Mouse (Mus musculus) adrenal gland, adult 18-20 months (tissue): Measurements from ENCODE around the gene 2510009E07Rik. TPM values are rescaled to one million over a fixed set of nuclear protein-coding genes. Genes with fewer than 3 reads are reported as not detected.
A peak's percentile ranks its signal among the peaks of the same experiment; 100 is the strongest.

Experiments used
- DNase-seq, 2 experiments: peaks; one replicate each; pipeline ENCODE4 v3.0.0; 2021 to 2022; ENCODE audit warnings: low spot score in 2 of 2
- long read RNA-seq, 2 experiments: library from polyadenylated mRNA; stranded (forward); transcript quantifications; one replicate each; pipeline ENCODE4 v2.0.0; 2021
- total RNA-seq, 2 experiments: library from RNA; stranded (reverse); gene quantifications; 1 replicate in 1 of 2; 2 replicates in 1 of 2; pipeline ENCODE4 v1.2.3; 2021

2510009E07Rik gene
- total RNA-seq = 10 to 100 TPM; 15.9 to 16.5 TPM
- long read RNA-seq, experiment 1, full-length matches to known transcripts = 5 of 6 reads
- long read RNA-seq, experiment 1, partial matches to known transcripts = 0 of 6 reads
- long read RNA-seq, experiment 1, other reads (novel, unspliced or antisense) = 1 of 6 reads
- long read RNA-seq, experiment 2, full-length matches to known transcripts = 3 of 10 reads
- long read RNA-seq, experiment 2, partial matches to known transcripts = 0 of 10 reads
- long read RNA-seq, experiment 2, other reads (novel, unspliced or antisense) = 7 of 10 reads

DNA sequence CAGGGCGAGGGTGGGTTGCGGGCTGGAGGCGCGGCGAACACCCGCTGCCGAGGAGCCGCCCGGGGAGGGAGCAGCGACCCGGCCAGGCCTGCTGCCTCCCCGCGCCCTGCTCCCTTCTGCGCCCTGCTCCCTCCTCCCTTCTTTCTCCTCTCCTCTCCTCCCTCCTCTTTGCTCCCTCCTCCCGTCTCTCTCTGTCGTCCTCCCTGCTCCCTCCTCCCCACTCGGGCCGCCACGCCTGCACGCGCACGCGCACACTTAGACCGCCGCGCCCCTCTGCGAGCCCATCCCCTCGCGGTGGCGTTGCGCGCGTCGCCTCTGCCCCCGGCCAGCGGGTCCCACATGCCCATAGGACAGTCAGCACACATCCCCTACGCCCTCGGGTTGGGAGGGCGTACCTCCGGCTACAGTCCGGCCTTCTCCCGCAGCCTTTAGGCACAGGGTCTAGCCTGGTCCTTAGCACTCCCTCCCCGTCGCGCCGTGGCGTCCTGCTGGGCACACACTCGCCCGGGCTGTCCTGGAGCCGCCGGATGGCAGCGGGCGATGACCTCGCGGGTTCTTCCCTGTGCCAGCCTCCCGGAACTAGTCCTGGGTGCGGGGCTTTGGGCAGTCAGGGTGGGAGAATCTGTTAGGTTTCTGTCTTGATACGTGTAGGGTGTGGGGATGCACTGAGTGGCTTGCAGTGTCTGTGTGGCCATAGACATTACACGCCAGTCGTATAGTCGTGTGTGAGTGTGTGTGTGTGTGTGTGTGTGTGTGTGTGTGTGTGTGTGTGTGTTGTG lies at the start of gene 2510009E07Rik:
Gene 2510009E07Rik (minus strand): TSS at position 203 of the 779 bp plus-strand sequence.
- DNase-seq = peak; percentile 90 to 93

DNA sequence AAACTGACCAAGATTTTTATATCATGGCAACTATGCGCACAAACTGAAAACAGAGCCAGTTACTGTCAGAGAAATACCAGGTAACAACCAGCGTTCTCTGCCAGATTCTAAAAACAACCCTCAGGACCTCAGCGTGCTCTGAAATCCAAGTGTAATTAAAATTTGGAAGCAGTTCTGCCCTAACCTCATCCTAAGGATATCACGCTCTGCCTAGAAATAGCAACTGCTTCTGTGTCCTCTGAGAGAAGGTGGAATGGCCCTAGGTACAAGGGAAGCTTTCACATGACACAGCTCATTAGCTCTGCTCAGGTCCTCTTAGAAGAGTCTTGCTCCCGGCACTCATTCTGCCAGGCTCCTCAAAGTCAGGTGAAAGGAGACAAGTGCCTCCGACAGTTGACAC lies 48.9 kb upstream of the 2510009E07Rik start:
- no peak for DNase-seq

DNA sequence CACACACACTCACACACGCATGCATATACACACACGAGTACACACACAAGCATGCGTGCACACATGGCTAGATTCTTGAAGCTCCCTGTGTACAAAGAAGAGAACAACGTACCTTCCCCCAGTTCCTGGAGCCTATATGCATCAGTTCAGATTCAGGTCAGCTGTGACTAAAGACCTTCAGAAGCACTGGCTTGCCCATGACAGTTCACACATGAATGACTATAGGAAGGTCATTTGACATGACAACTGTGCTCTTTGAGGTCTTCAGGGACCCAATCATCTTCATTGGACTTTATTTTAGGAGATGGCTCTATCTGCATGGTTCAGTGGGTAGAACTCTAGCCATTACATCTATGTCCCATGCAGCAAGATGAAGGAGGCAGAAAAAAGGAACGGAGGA lies 48.4 kb upstream of the 2510009E07Rik start:
- DNase-seq = no peak

DNA sequence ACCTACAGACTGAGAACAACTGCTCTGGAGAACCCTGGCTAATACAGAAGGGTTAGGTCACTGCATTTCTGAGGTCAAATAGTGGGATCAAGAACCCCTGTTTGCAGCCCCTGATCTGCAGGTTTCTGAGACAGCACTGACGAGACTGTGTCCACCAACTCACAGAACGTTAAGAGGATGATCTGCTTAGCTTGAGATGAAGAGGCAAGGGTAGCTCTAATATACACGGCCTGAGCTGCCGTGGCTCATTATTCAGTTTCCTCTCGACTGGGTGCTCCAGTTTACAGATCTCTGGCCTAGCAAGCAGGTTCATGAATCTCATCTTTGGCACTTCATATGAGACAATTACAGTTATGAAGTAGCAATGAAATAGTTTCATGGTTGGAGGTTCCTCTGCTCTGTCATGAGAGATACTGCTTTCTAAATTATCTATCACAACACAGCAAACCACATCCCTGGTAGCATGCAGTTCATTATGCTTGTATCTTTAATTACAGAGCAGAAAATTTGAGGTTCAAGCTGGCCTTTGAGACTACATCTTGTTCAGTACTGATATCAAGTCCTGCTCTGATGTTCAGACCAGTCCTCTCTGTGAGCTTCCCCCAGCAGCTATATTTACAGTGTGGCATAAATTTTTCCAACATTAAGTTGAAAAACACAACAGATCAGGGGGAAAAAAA lies 47.9 kb upstream of the 2510009E07Rik start:
- no peak for DNase-seq

DNA sequence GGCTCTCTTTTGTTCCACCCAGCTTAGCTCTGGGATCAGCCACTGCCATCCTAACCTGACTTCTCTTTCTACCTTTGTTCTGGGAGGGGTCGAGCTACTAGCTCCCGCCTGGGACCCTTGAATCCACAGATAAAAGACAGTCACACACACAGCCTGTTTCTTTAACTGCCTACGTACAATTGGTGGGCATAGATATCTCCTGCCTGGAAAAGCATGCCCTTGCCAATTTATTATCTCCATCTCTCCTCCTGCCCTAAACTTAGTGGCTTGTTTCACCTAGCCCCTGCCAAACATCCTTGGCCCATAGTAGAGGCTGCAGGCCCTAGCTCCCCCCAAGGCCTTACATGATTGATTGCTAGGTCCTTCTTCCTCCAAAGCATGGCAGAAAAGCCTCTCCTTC lies 47.1 kb upstream of the 2510009E07Rik start:
- no peak for DNase-seq

DNA sequence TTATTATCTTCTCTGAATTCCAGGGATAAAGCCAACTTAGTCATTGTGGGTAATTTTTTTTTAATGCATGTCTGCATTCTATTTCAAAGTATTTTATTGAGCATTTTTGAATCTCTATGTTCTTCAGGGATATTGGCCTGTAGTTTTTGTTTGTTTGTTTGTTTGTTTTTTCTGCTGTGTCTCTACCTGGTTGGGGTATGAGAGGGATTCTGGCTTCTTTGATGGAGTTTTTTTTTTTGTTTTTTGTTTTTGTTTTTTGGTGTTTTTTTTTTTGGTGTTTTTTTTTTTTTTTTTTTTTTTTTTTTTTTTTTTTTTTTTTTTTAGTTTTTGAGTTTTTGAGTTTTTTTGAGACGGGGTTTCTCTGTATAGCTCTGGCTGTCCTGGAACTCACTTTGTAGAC lies 41.2 kb upstream of the 2510009E07Rik start:
- no peak for DNase-seq

DNA sequence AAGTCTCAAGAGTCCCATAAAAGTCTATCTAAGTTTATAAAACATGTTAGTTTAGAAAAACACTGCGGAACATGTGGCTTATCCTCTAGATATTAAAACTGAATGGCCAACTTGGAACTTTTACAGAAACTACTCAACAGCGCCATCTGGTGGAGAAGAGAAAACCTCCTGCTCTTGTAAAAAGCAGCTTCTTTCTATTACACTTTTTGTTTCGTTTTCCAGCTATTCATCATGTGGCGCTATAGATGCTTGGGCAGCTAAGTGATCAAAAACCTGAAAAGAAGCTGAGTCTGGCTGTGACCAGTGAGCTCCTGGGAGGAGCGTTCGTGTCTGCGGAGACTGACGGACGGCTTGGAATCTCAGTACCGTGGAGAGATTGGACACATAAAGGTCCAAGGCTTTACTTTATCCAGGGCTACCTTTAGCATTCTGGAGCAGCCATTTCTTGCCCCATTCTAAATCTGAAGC lies 33.5 kb upstream of the 2510009E07Rik start:
- DNase-seq = peak; percentile 74 to 79

DNA sequence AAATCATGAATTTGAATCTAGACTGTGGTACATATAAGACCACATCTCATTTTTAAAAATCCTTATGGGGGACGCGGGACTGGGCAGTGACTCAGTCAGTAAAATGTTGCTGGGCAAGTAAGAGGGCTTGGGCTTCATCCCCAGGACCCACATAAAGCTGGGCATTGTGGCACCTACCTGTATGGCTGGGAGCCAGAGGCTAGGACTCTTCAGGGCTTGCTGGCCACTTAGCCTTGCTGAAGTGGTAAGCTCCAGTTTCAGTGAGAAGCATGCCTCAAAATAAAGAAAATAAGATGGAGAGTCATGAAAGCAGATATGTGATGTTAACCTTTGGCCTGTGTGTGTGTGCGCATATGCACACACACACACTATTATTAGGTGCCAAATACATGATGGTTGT lies 33.0 kb upstream of the 2510009E07Rik start:
- DNase-seq = no peak

DNA sequence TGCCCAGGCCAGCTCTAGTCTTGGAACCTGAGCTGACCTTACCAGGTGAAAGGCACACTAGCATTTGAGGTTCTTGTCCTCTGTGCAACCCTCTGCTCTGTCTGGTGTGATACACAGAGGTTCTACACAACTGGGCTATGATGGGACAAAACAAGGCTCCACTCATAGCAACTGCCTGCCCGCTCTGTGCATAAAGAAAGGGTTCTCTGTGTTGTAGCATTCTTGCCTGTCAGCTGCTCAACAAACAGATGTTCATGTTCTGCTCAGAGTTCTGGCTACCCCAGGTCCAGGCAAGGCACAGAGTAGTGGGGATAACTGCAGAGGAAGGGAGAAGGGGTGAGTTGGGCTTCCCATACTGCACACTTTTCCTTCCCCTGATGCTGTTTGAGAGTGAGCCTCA lies 29.8 kb upstream of the 2510009E07Rik start:
- DNase-seq = no peak

DNA sequence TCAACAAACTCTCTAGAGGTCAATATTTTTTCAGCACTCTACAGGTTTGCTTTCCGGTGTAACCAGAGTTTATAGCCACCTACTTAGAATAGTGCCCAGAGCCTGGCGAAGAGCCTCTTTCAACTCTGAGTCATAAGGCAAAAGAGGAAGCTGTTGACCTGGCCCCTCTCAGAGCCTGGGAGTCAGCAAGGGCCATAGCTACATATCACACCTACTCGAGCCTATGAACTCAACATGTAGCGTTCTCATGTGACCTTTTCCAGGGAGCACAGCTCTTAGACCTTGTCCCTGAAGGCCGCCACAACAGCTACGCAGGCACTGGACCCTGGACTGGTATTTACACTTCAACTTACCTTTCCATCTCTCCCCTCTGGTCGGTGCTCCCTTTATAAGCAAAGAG lies 25.3 kb upstream of the 2510009E07Rik start:
- DNase-seq = no peak

DNA sequence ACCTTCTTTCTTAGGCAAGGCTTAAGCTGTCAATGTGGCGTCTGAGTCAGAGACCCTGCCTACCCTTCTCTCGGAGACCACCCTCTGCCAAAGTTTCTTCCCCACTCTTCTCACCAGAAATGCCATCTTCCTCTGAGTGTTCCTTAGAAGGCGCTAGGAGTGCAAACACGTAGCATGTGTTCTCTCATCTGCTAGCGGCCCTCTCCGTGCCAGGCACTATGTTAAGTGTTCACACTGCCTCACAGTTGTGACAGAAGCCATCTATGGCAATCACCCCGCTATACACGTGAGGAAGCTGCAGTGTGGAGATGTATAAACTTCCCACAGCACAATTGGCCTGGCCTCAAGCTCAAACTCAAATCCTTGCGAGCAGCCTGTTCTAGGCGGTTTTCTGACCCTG lies 20.1 kb upstream of the 2510009E07Rik start:
- DNase-seq = no peak

DNA sequence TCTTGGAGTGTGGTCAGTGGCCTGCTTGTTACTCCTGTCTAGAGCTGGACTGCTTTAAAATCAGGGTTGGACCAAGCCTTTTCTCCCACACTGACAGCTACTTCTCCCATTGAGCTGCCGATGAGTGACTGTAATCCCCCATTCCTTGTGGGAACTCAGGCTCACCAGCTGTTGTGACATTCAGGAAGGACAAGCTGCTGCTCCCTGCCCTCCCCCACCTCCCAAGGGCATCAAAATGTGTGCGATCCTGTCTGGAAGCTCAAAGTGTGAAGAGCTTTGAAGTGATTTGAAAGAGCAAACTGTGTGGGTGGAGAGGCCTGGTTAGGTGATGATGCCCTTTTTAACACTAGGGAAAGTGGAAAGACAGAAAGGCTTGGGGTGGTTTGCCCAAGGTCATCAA lies 15.9 kb upstream of the 2510009E07Rik start:
- no peak for DNase-seq

DNA sequence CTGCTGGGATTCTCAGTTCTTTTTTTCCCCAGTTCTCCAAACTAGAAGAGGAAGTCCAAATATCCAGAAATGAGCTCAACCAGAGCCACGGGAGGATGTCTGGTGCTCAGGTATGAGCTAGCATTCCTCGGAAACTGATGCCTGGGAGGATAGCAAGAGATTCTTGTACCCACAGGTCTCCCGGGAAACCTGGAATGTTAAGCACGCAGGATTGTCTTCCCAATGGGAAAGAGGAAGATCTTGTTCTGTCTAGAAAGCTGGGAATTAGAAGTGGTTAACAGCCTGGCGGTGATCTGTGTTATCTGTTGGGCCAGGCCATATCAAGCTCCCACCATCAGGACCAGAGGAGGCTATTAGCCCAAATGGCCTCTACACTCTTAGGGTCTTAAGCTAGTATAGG lies 10.2 kb upstream of the 2510009E07Rik start:
- no peak for DNase-seq

DNA sequence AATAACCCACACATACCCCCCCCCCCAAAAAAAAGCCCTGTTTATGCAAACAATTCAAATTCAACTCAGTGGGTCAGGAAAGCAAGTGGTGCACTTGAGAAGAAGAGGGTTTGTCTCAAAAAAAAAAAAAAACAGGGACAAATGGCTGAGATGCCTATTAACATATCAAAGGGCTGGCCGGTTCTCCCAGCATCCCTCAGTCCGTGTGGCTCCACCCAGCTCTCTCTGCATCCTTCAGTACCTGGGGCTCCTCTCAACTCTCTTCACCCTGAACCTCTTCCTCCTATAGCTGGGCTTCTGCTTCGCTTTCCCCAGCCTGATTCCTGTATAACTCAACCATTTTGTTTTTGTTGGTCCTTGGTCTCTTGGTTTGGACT lies 7.8 kb upstream of the 2510009E07Rik start:
- DNase-seq = no peak

DNA sequence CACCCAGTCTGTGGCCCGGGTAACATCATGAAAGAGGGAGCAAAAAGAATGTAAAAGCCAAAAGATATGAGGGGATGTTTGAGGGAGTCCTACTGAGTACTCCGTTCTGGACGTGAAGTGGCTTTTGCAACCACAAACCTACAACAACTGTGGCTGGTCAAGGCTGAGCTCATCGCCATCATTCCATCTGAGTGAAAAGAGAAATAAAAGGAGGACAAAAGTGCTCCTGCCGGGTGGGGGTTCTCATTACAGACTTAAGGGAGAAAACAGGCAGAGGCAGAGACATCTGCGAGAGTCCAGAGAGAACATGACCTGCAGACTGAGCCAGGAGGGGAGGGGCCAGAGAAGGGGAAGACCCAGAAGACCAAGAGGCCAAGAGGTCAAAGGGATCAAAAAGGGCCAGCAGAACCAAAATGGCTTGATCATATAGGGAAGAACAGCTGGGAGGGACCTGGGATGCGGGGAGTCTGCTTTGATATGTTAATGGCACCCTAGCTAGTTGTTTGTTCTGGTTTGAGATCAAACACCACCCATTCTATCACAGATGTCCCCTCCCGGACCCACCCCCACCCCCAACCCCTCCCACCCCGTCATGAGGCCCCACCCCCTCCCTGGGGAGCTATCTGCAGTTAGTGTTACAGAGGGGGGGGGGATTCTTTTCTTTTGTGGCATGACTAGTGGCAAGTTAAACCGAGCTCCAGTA lies 7.3 kb upstream of the 2510009E07Rik start:
- no peak for DNase-seq

DNA sequence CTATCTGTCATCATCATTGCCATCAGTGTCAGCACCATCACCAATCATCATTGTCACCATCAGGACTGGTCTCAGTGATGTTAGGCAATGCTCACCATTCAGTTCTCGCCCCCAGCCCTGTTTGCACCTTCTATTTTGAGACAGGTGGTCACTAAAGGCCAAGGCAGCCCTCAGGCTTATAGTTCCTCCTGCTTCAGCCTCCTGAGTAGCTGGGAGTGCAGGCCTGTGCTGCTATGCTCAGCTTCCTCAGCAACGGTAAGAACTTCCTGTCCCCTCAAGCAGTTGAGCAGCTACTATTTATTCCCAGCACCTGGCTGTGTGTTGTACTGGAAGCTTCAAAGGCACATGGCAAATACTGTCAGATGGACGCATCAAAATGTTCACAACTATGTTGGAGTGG lies 3.7 kb upstream of the 2510009E07Rik start:
- no peak for DNase-seq

DNA sequence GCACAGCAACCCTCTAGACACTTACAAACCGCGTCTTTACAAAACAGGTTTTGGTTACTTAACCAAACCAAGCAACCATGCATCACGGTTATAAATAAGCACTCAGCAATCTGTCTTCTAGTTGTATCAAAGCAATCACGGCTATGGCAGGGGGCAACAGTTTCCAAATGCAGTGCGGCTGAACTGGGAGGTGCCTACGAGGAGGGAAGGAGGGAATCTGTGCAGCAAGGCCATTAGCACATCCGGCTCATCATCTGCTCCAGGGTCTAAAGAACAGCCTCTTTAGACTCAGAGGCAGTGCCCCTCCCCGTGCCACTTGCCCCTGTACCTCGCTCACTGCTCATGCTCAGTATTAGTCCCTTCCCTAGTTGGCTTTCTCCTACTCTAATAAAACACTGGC lies 2.5 kb upstream of the 2510009E07Rik start:
- DNase-seq = no peak

DNA sequence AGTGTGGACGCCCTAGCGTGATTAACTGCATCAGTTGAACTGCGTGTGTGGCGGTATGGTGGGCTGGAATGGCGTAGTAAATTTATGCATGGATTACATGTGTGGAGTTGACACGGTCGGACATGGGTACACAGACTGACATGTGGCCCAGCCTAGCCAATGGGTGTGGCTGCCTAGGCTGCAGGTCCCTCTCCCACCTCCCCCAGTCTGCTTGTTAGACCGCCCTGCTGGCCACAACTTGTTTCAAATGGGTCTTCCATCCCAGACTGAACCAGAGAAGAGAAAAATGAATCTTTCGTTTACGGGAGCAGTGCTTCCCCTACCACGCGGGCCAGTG lies 745 bp upstream of the 2510009E07Rik start:
- DNase-seq = peak in 1 of 2 experiments; percentile 27

DNA sequence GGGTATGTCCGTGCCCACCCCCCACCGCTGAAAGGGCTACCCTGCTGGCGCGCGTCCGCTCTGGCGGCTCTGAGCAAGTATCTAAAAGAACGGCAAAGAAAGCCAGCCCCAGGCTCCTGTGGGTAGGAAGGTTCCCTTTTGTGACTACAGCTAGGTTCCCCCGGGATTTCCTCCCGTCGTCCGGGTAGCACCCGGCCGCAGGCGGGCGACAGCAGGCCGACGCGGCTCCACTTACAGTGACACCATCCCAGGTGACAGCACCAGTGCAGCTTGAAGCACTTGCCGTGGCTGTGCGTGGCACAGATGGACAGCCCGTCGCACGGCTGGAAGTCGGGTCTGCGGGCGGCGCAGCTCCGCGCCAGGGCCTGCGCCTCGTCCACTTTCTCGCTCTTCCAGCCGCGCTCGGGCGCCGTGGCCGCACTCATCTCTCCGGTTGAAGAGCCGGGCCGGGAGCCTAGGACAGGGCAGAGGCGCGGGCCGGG lies 443 bp downstream of the 2510009E07Rik start:
- no peak for DNase-seq

DNA sequence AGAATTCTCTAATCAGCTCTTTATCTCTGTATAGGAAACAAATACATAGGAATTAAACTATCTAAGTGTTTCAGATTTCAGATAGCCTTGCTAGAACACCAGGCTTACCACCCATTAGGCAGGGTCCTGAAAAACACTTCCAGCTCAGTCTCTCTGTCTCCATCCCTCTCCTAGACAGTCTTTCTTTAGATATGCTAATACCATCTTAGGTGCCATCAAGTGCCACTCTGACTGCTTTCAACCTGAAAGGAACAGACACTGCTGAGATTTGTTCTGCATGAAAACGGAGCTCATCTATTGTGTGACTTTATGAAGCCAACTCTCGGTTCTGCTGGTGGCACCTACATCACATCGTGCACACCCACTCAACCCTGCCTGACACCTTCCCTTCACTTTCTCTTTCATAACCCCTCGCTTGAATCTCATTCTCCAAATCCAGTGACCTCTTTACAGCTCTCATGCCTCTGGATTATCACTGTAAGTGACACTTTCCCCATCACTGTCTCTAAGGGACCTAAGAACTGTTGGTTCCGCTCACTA lies 4.2 kb downstream of the 2510009E07Rik start:
- DNase-seq = no peak

DNA sequence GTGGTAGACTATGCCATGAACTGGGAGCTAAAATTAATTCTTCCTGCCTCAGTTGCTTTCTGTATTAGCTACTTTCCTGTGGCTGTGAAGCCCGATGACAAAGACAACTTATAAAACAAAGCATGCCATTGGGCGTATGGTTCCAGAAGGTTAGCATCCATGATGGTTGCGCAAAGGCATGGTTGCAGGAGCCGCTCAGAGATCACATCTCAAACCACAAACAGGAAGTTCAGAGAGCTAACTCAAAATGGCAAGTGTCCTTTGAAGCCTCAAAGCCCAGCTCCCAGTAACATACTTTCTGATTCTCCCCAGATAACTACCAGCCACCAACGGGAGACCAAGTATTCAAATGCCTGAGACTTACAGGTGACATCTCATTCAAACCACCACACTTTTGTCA lies 5.3 kb downstream of the 2510009E07Rik start:
- DNase-seq = no peak
